Mouse (Mus musculus) liver, adult 2 months (tissue): ENCODE data around the gene Nck2.

Source experiments
- CTCF ChIP-seq: fragments of 200-500 bp; IDR thresholded peaks from 2 replicates; pipeline ENCODE4 v1.5.1; 2011; ENCODE audit warnings: low read depth, low read length, control low read depth
- POLR2A ChIP-seq: fragments of 200-500 bp; IDR thresholded peaks from 2 replicates; pipeline ENCODE4 v1.6.1; 2011; ENCODE audit warnings: low read length, control low read depth; ENCODE audit not compliant: insufficient read depth; ENCODE audit errors: extremely low read depth

DNA sequence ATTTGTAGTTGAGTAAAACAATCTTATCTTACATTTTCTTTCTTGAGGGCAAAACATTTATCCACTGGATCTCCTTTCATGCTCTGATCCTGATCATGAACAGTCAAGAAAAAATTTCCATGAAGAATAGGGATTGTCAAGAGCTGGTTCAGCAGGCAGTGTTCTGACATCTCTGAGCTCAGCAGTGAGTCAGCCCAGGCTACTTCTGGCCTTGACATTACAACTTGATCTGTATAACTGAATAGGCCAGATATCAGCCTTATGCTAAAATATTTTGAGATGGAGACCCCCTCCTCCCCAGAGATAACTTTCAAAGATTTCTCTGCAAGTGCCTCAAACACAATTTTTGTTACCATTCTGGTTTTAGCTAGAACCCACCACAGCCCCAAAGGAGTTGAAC lies 93.1 kb downstream of the Nck2 start:
- TF ChIP-seq CTCF (no peak), POLR2A (no peak)
